Mouse (Mus musculus) adrenal gland, postnatal 36 days (tissue): Measurements from ENCODE around the gene Fau. TPM values are rescaled to one million over a fixed set of nuclear protein-coding genes. Genes with fewer than 3 reads are reported as not detected.

Source experiments
- DNase-seq, 2 experiments: peaks; one replicate each; pipeline ENCODE4 v3.0.0; 2021; ENCODE audit warnings: mixed read lengths in 1 of 2
- total RNA-seq, 2 experiments: library from RNA; stranded (reverse); gene quantifications; 2 replicates each; pipeline ENCODE4 v1.2.3; 2021

Fau gene
- total RNA-seq, 2 experiments from 2014 or later, result 1,081 to 1,082 TPM

- DNase-seq, result no peak
Measured at GRCm38 (mm10) chr19:6045366-6046293, 12.0 kb upstream of the Fau start.

GRCm38 (mm10) chr19:6046294-6047153 lies 11.1 kb upstream of the Fau start, which contains the start of gene Syvn1:
Gene Syvn1 (plus strand): TSS chr19:6046576.
- peak; percentile 92 to 93 for DNase-seq

- DNase-seq, result peak; percentile 14 to 38
Measured at GRCm38 (mm10) chr19:6047154-6047898, 10.3 kb upstream of the Fau start.

- no peak for DNase-seq
Measured at GRCm38 (mm10) chr19:6047899-6048166, 9.8 kb upstream of the Fau start.

- DNase-seq, result no peak
Measured at GRCm38 (mm10) chr19:6048681-6049410, 8.8 kb upstream of the Fau start.

- peak in 1 of 2 experiments; percentile 24 for DNase-seq
Measured at GRCm38 (mm10) chr19:6052516-6052915, 5.1 kb upstream of the Fau start.

- DNase-seq, result no peak
Measured at GRCm38 (mm10) chr19:6054296-6054695, 3.3 kb upstream of the Fau start.

GRCm38 (mm10) chr19:6056696-6057095 lies 948 bp upstream of the Fau start:
- no peak for DNase-seq

- DNase-seq, result no peak
Measured at GRCm38 (mm10) chr19:6058513-6058912, 869 bp downstream of the Fau start.

- no peak for DNase-seq
Measured at GRCm38 (mm10) chr19:6058966-6059365, 1.3 kb downstream of the Fau start.

GRCm38 (mm10) chr19:6061021-6061533 lies 3.4 kb downstream of the Fau start, which contains the start of gene Znhit2:
Gene Znhit2 (plus strand): TSS chr19:6061192.
- peak; percentile 94 for DNase-seq

GRCm38 (mm10) chr19:6061641-6062302 lies 4.1 kb downstream of the Fau start:
- peak; percentile 53 to 65 for DNase-seq

- no peak for DNase-seq
Measured at GRCm38 (mm10) chr19:6062418-6062817, 4.8 kb downstream of the Fau start.

GRCm38 (mm10) chr19:6063081-6063480 lies 5.4 kb downstream of the Fau start:
- no peak for DNase-seq

- DNase-seq, result no peak
Measured at GRCm38 (mm10) chr19:6066571-6066970, 8.9 kb downstream of the Fau start.

GRCm38 (mm10) chr19:6067011-6067723 lies 9.5 kb downstream of the Fau start:
- peak; percentile 87 to 89 for DNase-seq

- DNase-seq, result peak; percentile 97 to 98
Measured at GRCm38 (mm10) chr19:6067724-6068415, 10.2 kb downstream of the Fau start, which contains the start of gene Tm7sf2. Gene Tm7sf2 (minus strand): TSS chr19:6068373.

GRCm38 (mm10) chr19:6068951-6069350 lies 11.3 kb downstream of the Fau start:
- no peak for DNase-seq

- DNase-seq, result no peak
Measured at GRCm38 (mm10) chr19:6069851-6070250, 12.2 kb downstream of the Fau start.
